Mouse (Mus musculus): Measurements from ENCODE around the gene Nuak1. TPM values are rescaled to one million over a fixed set of nuclear protein-coding genes. Genes with fewer than 3 reads are reported as not detected.

The Nuak1 gene
- total and polyA plus RNA-seq, 3 experiments, result 1.1 to 2.2 TPM; not detected in 1

GRCm38 (mm10) chr10:84412326-84412962 is 28.0 kb downstream of the Nuak1 start:
- TF ChIP-seq MXI1 (IDR thresholded peaks at IDR 0.05; ENCODE audit: low read depth, low read length) (no peak), TBP (IDR thresholded peaks at IDR 0.05; ENCODE audit: low read depth, low read length) (no peak), UBTF (IDR thresholded peaks at IDR 0.05; ENCODE audit: borderline replicate concordance, insufficient read depth, low read depth, low read length) (no peak), EP300 (IDR thresholded peaks at IDR 0.05; ENCODE audit: low read depth in 1 of 2, low read length in 2 of 2) (no peak), BHLHE40 (IDR thresholded peaks at IDR 0.05; ENCODE audit: borderline replicate concordance, low read depth, low read length) (no peak), TCF12 (IDR thresholded peaks at IDR 0.05; ENCODE audit: low read depth, low read length) (no peak), MYB (IDR thresholded peaks at IDR 0.05; ENCODE audit: low read depth, low read length) (no peak), CTCF (IDR thresholded peaks at IDR 0.05 in 2 of 3, conservative IDR thresholded peaks at IDR 0.05 in 1 of 3; ENCODE audit: control insufficient read depth in 1 of 3, insufficient read depth in 1 of 3, low read depth in 2 of 3, low read length in 3 of 3, poor library complexity in 1 of 3, severe bottlenecking in 1 of 3) (no peak), POLR2A (IDR thresholded peaks at IDR 0.05; ENCODE audit: control insufficient read depth in 1 of 2, insufficient read depth in 1 of 2, low read depth in 1 of 2, low read length in 2 of 2, poor library complexity in 1 of 2) (no peak), NRF1 (IDR thresholded peaks at IDR 0.05; ENCODE audit: insufficient read depth, low read depth, low read length, poor library complexity, severe bottlenecking) (no peak), POLR2AphosphoS5 (IDR thresholded peaks at IDR 0.05; ENCODE audit: borderline replicate concordance, low read depth, low read length) (no peak), ETS1 (IDR thresholded peaks at IDR 0.05; ENCODE audit: low read depth, low read length) (no peak), MAFK (IDR thresholded peaks at IDR 0.05; ENCODE audit: borderline replicate concordance, low read depth, low read length) (no peak), ZC3H11A (IDR thresholded peaks at IDR 0.05; ENCODE audit: low read depth, low read length) (no peak), ZKSCAN1 (IDR thresholded peaks at IDR 0.05; ENCODE audit: low read depth, low read length) (no peak), JUND (IDR thresholded peaks at IDR 0.05; ENCODE audit: low read depth, low read length) (no peak), ELF1 (IDR thresholded peaks at IDR 0.05; ENCODE audit: low read depth, low read length) (no peak)
- H3K36me3 ChIP-seq (ENCODE audit: control insufficient read depth in 1 of 2, insufficient read depth in 2 of 2, low read length in 2 of 2), result no peaks in the 10 kb centered on the region
- H3K4me1 ChIP-seq (ENCODE audit: control insufficient read depth in 1 of 2, insufficient read depth in 2 of 2, low read length in 2 of 2), result no peaks in the 10 kb centered on the region
- no peaks in the 10 kb centered on the region for H3K9me3 ChIP-seq (replicated peaks; ENCODE audit: insufficient read depth, low read length)
- no peak for DNase-seq (ENCODE audit: low read depth, low spot score)
- no peaks in the 10 kb centered on the region for H3K79me2 ChIP-seq (ENCODE audit: control insufficient read depth, insufficient read depth, low read length, poor library complexity)
- H3K27ac ChIP-seq (ENCODE audit: control insufficient read depth, low read depth, low read length), result no peak overlapping the region
- no peak overlapping the region for H3K9ac ChIP-seq (ENCODE audit: control insufficient read depth, low read depth, low read length, poor library complexity, severe bottlenecking)
- H3K4me3 ChIP-seq (ENCODE audit: control insufficient read depth in 1 of 2, insufficient read depth in 1 of 2, low read depth in 2 of 2, low read length in 2 of 2), result no peak overlapping the region
- no peaks in the 10 kb centered on the region for H3K27me3 ChIP-seq (ENCODE audit: control insufficient read depth in 1 of 2, insufficient read depth in 2 of 2, low read length in 2 of 2)

DNA sequence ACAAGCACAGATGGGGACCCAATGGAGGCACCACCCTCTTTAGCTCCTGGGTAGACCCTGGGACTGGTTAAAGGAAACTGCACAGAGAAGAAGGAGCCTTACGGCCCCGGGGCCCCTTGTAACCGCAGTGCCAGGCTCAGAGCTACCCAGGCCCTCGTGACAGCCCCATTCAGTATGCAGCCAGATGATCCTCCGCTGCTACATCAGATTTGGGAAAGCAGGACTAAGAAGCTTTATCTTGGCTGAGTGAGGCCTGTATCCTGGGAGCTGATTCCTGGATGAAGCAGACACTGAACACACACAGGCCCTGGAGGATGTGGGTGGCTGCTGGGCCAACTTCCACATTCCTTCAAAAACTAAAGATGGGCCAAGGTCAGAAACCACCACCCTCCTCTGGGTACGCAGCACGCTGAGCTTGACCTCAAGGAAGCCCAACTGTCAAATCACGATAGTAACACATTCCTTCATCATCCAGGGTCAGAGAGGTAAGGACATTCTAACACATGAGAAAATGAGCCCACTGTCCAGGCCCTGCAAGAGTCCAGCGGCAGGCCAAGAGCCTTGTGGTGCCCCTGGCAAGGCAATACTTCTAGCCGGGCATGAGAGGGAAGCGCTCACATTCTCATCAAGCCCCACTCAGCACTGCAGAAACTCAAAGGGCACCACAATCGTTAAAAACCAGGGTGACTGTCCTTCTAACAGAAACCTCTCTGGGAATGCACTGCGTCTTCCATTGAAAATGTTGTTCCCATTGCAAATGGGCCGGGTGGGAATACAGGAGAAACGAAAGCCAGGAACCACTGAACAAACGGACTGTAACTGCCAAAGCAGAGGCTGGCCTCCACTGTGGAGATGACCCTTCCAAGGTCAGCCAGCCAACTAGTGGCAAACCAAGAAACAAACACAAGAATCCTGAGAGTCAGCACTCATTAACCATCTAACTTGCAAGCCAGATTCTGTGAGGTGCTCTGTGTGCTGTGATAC is 29.0 kb downstream of the Nuak1 start:
- no peaks in the 10 kb centered on the region for H3K79me2 ChIP-seq (ENCODE audit: control insufficient read depth, insufficient read depth, low read length, poor library complexity)
- no peaks in the 10 kb centered on the region for H3K4me1 ChIP-seq (ENCODE audit: control insufficient read depth in 1 of 2, insufficient read depth in 2 of 2, low read length in 2 of 2)
- no peak for DNase-seq (ENCODE audit: low read depth, low spot score)
- no peak for TF ChIP-seq ELF1 (IDR thresholded peaks at IDR 0.05; ENCODE audit: low read depth, low read length)
- no peak for TF ChIP-seq HCFC1 (IDR thresholded peaks at IDR 0.05; ENCODE audit: low read depth, low read length)
- no peaks in the 10 kb centered on the region for H3K27me3 ChIP-seq (ENCODE audit: control insufficient read depth in 1 of 2, insufficient read depth in 2 of 2, low read length in 2 of 2)
- no peak overlapping the region for H3K4me3 ChIP-seq (ENCODE audit: control insufficient read depth in 1 of 2, insufficient read depth in 1 of 2, low read depth in 2 of 2, low read length in 2 of 2)
- H3K9ac ChIP-seq (ENCODE audit: control insufficient read depth, low read depth, low read length, poor library complexity, severe bottlenecking), result no peak overlapping the region
- no peak overlapping the region for H3K27ac ChIP-seq (ENCODE audit: control insufficient read depth, low read depth, low read length)
- H3K9me3 ChIP-seq (replicated peaks; ENCODE audit: insufficient read depth, low read length), result no peaks in the 10 kb centered on the region
- no peaks in the 10 kb centered on the region for H3K36me3 ChIP-seq (ENCODE audit: control insufficient read depth in 1 of 2, insufficient read depth in 2 of 2, low read length in 2 of 2)
